Mouse (Mus musculus) liver, embryonic 11.5 days (tissue): Measurements from ENCODE around the gene Fastkd5. TPM values are rescaled to one million over a fixed set of nuclear protein-coding genes. Genes with fewer than 3 reads are reported as not detected.

Experiments
- polyA plus RNA-seq: library from polyadenylated mRNA; unstranded; fragments of >200 nt; fragmentation: Nextera tagmentation; extraction: Ambion mirVana; gene quantifications from 2 replicates; pipeline ENCODE4 v1.2.1, GENCODE M21; 2014

The Fastkd5 gene
- polyA plus RNA-seq, 1 experiment from 2014 or later = 26.3 TPM

Other genes with a start within 250 kb of the Fastkd5 start
- 24.3 and 26.3 TPM in 2 replicates for gene Cpxm1, start 232.5 kb downstream of the Fastkd5 start, polyA plus RNA-seq
- gene Gm28372, start 224.8 kb downstream of the Fastkd5 start, polyA plus RNA-seq = not detected in 2 replicates
- not detected in 2 replicates for gene 1700020A23Rik, start 224.8 kb downstream of the Fastkd5 start, polyA plus RNA-seq
- gene Tmem239, start 223.5 kb downstream of the Fastkd5 start, polyA plus RNA-seq = not detected in 2 replicates
- gene Vps16, start 205.7 kb downstream of the Fastkd5 start, polyA plus RNA-seq = 69.6 and 80.5 TPM in 2 replicates
- 7.6 and 7.8 TPM in 2 replicates for gene Pced1a, start 205.3 kb downstream of the Fastkd5 start, polyA plus RNA-seq
- gene Ptpra, start 179.7 kb downstream of the Fastkd5 start, polyA plus RNA-seq = 66.2 and 69.7 TPM in 2 replicates
- 119 and 122 TPM in 2 replicates for gene Mrps26, start 66.3 kb downstream of the Fastkd5 start, polyA plus RNA-seq
- not detected in 2 replicates for gene Oxt, start 53.9 kb downstream of the Fastkd5 start, polyA plus RNA-seq
- not detected in 2 replicates for gene Avp, start 47.5 kb downstream of the Fastkd5 start, polyA plus RNA-seq
- 14.4 and 14.8 TPM in 2 replicates for gene Ubox5, start within 50 bp of the Fastkd5 start, polyA plus RNA-seq
- 0.36 and 0.38 TPM in 2 replicates for gene Lzts3, start 12.8 kb upstream of the Fastkd5 start, polyA plus RNA-seq
- 61.2 and 62.9 TPM in 2 replicates for gene Ddrgk1, start 34.6 kb upstream of the Fastkd5 start, polyA plus RNA-seq
- 105 and 106 TPM in 2 replicates for gene Itpa, start 37.6 kb upstream of the Fastkd5 start, polyA plus RNA-seq
- 0.30 and 0.45 TPM in 2 replicates for gene Slc4a11, start 67.5 kb upstream of the Fastkd5 start, polyA plus RNA-seq